Mouse (Mus musculus) layer of hippocampus, adult 18-20 months (tissue): Measurements from ENCODE around the gene Shprh. TPM values are rescaled to one million over a fixed set of nuclear protein-coding genes. Genes with fewer than 3 reads are reported as not detected.
"Not testable (repeated sequence)": the region's sequence is repeated elsewhere in the genome, so short reads cannot be mapped to it uniquely, and the experiment has no call there.

ENCODE experiments used
- DNase-seq, 2 experiments: peaks; one replicate each; pipeline ENCODE4 v3.0.0; 2022; ENCODE audit warnings: low spot score in 2 of 2
- total RNA-seq, 2 experiments: library from RNA; stranded (reverse); gene quantifications; 2 replicates each; pipeline ENCODE4 v1.2.3; 2021

Gene Shprh
- total RNA-seq, 2 experiments from 2014 or later, result 37.2 to 37.8 TPM

- DNase-seq, result not testable (repeated sequence)
These were observed 93.8 kb downstream of the Shprh start for GRCm38 (mm10) chr10:11242988-11243387.

GRCm38 (mm10) chr10:11248210-11248609 is 99.0 kb downstream of the Shprh start:
- DNase-seq, result no peak

- peak in 1 of 2 experiments; percentile 6 for DNase-seq
These were observed 101.2 kb downstream of the Shprh start for GRCm38 (mm10) chr10:11250247-11250997.

DNA sequence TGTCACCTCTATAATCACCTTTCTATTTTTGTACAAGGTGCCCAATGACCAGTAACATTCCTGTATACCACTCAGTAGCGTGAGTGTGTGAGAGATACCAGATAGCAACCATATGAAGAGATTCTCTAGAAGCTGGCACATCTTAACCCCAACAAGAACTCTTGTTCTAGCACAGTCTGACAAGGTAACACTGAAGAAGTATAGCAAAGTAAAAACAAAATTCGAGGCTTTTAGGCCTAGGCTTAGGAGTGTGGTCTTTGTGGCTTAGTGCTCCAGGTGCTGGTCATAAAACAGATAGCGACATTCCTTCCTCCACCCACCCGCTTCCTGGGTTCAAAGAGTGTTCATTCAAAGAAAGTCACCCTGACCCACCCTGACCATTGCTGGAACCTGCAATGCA is 104.4 kb downstream of the Shprh start:
- not testable (repeated sequence) for DNase-seq

DNA sequence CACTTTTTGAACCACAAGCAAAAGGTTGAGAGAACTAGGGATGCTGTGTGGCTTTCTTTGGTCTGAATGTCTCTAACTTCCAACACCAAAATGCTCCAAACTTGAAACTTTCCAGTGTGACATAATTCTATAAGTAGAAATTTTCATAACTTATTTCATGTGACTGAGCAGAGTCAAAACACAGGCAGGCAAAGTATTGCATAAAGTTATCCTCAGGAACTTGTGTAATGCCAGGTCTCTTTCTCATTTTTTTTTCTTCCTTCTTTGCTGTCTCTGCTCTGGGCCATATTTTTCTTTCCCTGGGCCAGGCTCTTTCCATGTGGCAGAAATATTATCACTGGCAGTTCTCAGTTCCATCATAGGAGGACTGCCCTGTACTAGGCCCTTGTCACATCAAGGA is 110.9 kb downstream of the Shprh start:
- no peak for DNase-seq

GRCm38 (mm10) chr10:11262292-11262691 is 113.1 kb downstream of the Shprh start:
- not testable (repeated sequence) for DNase-seq

DNA sequence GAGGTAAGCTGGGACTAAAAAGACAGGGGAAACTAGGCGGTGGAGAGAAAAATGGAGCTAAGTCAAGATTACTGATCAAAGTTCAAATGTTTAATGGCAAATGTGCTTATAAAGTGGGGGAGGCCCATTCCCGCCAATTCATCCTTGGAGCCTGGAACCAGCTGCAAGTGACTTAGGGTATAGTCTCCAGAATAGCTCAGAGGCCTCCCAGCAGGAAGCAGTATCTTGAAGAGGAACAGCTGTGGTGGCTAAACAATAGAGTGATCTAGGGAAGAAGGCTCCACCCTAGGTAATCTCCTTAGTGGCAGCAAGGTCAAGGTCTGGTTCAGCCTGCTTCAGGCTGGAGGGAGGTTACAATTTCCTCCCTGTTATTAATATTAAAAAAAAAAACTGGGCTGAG is 114.6 kb downstream of the Shprh start:
- DNase-seq, result not testable (repeated sequence)

Other genes with a start within 250 kb of the Shprh start
- 10 to 100 TPM; 65.2 to 65.7 TPM for gene Grm1, start 67.1 kb upstream of the Shprh start, total RNA-seq
- gene Fbxo30, start 131.9 kb downstream of the Shprh start, total RNA-seq, result 1 to 10 TPM; 8.2 to 8.8 TPM
- gene Epm2a, start 194.0 kb downstream of the Shprh start, total RNA-seq, result 10 to 100 TPM; 30.2 to 32.2 TPM